Mouse (Mus musculus) A20 (cell line): ENCODE data around the gene Il11ra1.
"Not testable (repeated sequence)": the region's sequence is repeated elsewhere in the genome, so short reads cannot be mapped to it uniquely, and the experiment has no call there.

Experiments
- DNase-seq: peaks from one replicate; pipeline ENCODE4 v3.0.0-alpha.2; 2011; ENCODE audit warnings: low read depth, low spot score

The Il11ra1 gene

DNA sequence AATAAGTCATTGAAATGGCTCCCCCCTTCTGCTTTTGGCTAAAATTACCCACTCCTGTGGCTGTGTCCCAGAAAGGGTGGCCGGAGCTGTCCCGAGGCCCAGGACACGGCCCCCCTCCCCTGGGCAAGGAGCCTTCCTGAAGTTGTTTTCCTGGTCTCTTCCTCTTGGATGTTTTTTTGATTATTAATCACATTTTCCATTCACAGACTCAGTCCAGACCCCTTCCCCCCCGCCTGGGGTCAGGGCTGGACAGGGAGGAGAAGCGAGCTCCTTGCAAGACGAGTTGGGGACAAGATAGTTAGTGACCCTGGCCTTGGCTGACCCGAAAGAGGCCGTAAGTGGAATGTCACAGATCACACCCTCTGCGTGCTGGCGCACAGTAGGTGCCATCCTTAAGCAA is at the start of gene Il11ra1:
Il11ra1 (plus strand) TSS at position 207 of the 400 bp plus-strand sequence.
- not testable (repeated sequence) for DNase-seq

DNA sequence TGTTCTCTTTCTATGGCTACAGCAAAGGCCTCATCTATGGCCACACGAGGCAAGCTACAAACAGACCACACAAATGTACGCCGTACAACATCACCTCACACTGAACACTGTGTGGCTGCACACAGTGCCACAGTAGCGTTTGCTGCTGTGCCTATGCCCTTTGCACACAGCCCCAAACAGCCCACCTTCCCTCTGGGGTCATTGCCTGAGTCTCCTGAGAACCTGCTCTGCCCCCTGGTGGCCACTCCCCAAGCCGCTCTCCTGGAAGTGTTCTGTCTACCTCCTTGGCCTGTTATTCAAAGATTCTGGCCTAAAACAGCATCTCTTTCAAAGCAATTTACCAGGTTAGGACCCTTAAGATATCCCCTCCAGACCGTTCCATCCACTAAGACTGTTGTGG is 46.5 kb upstream of the Il11ra1 start:
- peak; percentile 71 for DNase-seq

DNA sequence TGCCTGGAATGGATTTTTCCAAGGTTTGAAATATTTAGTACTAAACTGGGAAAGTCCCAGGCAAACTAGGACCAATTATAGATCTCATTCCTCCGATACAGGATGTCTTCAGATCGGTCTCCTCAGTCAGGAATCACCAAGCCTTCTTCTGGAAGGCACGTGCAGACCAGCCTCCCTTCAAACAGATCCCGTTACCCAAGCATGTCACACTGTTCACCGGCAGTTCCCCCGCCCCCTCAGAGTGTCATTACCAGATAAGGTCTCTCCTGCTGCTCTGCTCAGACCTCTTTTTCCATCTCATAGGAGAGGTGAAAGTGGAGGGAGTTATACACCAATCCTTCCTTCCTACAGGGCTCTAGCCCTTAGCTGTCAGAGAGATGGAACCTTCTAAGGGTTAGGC is 46.1 kb upstream of the Il11ra1 start:
- DNase-seq, result no peak

DNA sequence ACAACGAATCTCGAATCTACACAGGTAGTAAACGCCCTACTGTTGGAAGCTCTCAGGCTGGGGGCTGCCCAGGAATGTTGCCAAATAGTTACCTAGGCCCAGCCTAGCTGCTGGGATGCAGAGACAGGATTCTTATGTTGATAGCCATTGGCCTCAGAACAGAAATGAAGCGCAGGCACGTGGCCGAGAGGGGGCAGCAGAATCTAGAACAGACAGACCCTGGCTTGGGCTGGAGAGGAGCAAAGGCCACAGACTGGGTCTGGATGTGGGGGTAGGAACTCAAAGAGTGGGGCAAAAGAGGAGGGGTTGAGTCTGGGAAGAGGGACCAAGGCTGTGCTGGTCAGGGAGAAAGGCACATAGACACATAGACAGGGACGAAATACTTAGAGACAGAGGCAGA is 45.6 kb upstream of the Il11ra1 start:
- peak; percentile 45 for DNase-seq

DNA sequence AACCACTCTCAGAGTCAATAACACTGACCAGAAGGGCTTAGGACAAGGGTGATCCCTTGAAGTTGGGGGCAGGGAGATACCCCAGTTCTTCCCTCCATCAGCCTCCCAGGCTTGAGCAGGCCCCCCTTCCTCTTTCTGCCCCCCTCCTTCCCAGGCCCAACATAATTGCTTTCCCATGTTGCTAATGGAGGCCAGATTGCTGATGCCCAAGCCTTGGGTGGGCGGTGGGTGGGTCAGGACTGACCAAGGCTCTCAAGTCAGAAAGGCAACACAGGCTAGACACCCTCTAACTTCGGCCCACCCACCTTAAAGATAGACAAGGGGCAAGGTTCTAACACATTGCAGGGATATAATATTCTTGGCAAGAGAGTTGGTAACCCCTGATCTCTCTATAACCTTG is 44.3 kb upstream of the Il11ra1 start:
- no peak for DNase-seq

DNA sequence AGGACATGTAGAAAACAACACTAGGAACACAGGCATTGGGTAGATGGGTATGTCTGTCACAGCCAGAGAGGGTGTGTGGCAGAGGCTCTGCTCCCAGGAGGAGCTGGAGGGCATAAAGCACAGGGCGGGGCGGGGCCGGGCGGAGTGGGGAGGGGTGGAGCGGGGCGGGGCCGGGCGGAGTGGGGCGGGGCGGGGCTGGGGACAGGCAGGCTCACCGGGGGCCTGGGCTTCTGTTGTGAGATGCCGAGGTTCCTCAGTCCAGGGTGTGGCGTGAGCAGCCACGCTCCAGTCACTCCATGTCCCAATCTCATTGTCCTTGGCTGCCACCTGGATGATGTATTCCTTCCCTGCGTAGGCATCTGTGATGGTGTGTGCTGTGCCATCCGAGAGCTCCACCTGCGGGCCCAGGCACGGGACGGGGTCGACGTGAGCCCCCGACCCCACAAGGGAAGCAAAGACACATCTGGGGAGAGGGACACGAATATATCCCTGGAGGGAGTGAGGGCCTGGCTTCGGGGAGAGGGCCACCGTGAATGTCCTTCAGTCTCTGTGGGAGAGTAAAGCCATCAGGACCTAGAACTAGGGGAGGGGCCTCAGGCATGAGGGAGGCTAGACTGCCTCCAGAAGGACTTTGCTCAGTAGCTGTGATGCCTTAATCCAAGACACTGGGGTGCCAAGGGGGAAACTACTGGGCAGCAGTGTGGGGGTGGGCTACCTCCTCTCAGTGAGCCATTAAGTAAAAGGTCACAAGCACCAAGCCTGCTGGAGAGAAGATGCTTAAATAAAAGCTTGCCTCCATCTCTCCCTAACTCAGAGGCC is 41.0 kb upstream of the Il11ra1 start:
- no peak for DNase-seq

DNA sequence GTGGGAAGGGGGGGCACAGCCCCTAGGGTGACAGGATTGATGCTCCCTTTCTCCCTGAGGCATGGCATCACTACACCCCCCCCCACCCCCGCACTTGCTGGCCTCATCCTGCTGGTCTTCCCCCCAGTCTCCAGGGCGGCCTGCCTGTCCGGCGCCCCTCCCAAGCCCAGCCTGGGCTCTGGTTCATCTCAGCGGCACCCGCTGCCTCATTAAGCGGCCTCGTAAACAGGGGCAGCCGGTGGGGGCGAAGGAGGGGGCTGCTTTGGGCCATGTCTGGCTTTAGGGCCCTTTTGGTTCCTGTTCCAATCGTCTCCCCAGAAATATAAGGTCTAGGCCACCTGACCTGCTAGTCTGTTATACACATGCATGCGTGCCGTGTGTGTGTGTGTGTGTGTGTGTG is 40.2 kb upstream of the Il11ra1 start:
- no peak for DNase-seq

DNA sequence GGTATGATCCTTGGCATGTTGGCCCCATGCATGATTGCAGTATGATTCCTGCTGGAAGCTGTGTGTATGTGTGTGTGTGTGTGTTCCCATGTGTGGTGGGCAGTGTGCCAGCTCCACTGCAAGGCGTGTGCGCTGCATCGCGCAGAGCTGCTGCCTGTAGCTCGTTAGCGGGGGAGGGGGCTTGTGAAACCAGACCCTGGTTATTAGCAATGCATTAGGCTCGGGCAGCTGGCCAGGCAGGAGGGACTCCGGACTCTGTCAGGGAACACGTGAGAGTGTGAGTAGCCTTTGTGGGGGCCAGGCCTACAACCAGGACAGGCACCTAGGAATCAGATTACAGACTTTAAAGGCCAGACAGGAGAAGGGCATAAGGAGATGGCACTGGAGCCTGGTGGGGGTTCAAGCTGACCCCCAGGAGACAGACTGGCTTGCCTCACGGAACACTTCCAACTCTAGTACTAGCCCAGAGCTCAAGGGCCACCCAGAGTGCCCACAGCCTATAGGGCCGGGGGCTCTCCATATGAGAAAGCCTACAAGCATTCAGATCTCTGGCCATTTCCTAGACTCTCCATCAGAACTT is 38.8 kb upstream of the Il11ra1 start:
- DNase-seq, result no peak

DNA sequence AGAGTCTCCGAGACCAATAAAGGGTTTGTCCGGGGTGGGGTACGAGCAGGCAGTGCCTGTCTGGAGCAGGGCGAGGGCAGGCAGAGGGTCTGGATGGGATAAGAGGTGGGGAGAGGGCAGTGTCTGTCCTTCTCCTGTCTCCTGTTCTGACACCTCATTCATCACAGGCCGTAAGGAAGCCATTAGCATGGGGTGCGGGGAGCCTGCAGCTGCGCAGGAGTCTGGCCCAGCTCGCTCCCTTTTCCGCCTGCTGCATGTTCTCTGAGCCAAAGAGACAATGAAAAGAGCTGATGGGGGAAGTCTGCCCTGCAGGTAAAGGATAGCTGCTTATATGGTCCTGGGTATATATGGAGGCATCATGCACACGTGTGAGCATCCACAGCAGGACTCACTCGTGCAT is 37.1 kb upstream of the Il11ra1 start:
- no peak for DNase-seq

DNA sequence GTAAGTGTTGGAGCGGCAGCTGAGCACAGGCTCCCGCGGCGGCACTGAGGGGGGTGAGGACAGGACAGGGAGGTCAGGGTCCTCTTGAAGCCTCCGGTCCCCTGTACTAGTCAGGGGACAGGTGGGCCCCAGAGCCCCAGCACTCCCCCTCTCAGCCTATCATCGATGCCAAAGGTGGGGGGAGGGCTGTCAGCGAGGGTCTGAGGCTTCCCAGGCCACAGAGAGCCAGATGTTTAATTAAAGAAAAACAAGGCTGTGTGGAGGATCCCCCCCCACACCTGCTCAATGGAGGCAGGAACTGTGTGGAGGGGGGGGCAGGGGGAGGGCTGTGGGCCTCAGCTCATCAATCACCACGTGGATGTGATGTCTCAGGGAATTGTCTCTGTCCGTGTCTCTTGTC is 36.2 kb upstream of the Il11ra1 start:
- no peak for DNase-seq

DNA sequence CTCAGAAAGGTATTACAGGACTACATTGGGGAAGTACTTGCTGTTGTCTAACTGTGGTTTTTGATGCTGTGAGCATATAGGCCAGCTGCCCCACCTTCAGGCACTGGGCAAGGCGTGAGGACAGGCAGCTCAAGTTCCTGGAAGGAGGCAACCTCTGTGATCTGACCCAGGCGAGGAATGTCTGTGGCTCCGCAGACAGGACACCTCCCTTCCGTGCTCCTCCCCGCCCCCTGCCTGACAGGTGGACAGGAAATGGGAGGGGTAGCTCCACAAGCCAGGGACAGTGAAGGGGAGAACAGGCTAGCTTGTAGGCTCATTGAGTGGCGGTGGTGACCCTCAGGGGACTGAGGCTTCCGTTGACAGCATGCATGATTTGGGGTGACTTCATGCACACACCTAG is 35.3 kb upstream of the Il11ra1 start:
- peak; percentile 12 for DNase-seq

DNA sequence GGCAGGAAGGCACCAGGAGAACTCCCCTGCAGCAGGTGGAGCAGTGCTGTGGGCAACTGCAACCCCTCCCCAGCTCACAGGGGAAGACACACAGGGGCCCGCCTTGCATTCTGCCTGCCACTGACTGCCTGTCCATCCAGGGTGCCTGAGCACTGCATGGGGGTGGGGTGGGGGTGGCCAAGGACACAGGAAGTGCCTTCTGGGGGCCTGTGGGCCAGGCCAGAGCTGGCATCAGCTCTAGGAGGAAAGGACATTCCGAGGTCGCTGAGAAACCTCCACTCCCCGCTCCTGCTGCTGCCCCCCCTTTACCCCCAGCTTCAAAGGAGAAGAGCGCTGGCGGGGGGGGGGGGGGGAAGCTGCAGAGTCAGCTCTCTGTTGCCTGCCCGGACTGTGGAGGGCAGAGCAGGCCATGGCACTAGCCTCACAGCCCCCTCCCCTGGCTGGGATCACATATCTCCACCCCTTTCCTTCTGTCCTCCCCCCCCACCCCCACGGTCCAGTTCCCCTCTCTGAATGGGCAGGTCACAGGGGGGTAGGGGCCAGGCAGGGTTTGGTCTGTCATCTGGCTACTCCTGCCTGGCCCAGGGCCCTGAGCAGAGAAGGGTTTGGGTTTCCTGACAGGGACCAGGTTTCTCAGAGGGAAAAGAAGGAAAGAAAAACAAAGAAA is 34.6 kb upstream of the Il11ra1 start:
- DNase-seq, result no peak

DNA sequence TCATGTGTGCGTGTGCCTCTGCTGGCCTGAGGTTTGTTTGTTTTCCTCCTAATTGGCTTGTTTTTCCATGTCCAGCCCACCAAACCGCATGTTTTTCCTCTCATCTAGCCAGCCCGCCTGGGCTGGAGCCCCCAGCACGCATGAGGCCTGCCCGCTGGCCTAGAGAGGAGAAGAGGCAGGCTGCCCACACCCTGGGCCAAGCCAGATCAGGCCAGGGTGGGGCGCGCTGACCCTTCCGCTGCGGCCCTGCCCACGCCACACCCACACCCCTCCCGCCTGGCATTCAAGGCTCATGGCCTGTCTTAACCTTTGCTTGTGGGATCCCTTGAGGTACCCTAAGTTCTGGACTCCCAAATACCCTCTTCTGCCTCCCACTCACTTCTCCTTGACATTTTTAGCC is 33.1 kb upstream of the Il11ra1 start:
- no peak for DNase-seq

DNA sequence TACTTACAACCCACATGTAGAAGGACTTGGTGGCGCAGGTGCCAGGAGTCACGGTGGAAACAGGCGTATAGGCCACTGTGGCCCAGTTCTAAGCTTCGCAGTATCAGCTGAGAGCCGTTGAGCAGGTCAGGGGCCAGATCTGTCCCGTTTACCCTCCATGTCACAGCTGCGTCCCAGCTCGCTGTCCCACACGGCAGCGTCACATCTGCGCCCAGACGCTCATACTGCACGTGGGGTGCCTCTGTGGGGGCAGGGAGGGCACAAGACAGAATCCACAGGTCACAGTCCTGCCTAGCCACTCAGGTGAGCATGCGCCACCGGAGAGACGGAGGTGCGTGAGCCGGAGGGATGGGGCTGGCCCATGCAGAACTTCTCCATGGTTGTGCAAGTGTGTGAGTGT is 29.0 kb upstream of the Il11ra1 start:
- DNase-seq, result no peak

DNA sequence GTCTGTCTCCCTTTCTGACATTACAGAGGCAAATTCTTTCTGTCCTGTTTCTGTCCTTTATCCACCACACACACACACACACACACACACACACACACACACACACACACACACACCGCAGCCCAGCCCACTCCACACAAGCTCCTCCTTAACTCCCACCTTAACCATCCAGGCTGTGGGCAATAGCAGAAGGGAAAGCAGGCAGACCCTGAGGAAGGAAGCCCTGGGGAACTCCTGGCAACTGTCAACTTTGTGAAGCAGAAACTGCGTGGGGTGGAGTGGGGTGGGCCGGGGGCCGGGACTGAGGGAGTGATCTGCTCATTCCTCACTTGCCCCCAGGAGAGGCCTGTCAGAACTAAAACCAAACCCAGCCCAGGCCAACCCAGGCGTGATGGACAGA is 28.3 kb upstream of the Il11ra1 start:
- no peak for DNase-seq

DNA sequence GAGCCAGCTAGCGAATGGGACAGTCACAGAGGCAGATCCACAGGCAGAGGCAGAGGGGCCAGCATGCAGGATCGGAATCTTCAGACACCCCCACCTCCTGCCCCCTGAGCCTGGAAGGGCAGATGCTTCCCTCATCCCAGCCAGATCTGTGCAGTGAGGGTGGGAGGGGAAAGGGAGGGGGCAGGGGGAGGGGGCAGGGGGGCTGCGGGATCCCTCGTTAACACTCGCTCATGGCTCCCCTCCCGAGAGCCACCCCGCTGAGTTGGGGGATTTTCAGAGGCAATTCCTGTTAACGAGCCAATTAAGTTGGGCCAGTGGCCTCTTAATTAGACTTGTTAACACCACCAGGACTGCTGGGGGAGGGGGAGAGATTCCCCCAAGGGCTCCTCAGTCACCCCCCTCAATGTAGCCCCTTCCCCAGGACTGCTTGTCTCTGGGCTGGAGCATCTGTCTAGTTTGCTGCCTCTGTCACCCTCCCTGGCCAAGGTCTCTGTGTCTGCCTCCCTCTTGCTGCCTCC is 27.8 kb upstream of the Il11ra1 start:
- no peak for DNase-seq

DNA sequence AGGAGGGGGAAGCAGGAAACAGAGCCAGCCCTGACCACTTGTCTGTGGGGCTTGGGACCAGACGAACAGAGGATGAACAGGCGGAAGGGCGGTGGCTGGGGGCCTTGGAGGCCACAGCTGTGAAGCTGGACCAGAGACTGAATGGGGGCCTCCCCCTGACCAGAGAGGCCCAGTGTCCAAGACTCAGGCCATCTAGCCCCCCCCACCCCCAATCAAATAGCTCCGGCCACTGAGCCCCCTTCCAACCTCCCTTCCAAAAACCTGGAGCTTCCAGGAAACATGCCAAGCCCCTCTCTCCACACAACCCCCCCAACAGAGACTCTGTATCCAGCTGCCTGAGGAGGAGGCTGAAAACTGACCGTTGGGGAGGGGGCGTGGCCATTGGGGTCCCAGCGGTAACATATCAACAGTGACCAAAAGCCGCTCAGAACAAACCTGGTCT is 27.2 kb upstream of the Il11ra1 start:
- no peak for DNase-seq

DNA sequence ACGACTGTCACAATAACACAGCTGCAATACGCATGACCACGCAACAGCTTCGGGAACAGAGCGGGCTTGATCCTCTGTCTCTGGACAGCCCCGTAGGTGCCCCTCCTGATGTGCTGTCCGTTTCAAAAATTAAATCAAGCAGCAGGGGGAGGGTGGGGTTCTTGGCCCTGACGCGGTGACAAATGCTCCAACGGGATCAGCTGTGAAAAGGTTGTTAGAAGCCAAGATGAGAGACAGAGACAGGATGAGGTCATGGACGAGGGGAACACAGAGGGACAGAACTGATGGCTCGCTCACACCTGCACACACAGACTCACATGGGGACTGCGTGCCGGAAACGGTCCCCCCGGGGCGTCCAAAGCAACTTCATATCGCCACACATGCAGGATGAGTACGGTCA is 26.6 kb upstream of the Il11ra1 start:
- no peak for DNase-seq

DNA sequence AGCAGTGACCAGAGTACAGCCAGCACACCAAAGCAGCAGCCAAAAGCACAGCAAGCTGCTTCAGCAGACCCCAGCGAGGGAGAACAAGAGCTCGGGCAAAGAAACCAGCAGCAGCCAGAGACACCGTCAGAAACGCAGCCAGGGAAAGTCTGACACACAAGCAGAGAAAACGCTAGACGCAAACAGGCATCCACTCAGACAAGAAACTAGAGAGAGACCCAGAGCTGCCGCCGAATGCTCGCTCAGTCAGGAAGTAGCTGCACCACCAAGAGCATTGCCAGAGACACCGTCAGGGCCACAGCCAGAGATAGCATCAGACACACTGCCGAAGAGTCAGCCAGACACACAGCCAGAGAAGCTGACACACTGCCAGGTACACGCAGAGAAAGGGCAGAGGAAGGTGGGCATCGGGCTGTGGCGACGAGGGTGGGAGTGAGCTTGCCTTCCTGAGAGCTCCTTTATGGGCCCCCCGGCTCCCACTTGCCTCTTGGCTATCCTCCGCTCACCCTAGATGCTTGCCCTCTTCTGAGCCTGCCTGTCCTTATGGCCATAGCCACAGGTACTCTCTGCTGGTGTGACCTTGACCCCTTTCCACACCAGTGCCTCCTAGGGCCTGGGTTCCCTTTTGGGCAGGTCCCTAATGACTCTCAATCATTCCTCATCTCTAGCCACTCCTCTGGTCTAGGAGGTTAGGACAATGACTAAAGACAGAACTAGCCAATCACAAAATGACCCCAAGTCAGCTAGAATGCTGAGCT is 23.4 kb upstream of the Il11ra1 start:
- DNase-seq, result no peak

DNA sequence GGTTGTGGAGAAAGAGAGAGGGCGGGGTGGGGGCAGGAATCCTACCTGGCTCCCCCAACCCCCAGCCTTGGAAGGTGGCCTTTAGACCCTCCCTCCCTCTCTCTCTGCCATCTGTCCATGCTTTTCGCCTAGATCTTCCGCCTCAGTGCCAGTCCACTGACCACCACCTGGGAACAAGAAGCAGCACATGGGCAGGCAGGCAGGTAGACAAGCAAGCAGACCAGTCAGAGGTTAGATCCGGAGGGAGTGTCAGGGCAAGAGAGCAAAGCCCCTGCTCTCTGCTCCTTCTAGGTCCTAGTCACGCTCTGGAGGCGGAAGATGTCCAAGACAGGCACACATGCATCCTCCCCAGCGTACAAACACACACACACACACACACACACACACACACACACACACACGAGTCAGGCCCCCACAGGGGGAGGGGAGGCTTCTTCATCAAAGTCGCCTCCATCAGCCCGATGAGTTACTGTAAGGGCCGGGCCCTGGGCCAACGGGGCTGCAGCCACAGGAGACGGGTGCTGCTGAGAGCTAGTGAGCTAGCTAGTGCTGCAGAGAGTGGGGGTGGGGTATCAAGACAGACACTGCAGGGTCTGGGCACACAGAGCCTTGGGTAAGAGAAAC is 22.7 kb upstream of the Il11ra1 start:
- no peak for DNase-seq

DNA sequence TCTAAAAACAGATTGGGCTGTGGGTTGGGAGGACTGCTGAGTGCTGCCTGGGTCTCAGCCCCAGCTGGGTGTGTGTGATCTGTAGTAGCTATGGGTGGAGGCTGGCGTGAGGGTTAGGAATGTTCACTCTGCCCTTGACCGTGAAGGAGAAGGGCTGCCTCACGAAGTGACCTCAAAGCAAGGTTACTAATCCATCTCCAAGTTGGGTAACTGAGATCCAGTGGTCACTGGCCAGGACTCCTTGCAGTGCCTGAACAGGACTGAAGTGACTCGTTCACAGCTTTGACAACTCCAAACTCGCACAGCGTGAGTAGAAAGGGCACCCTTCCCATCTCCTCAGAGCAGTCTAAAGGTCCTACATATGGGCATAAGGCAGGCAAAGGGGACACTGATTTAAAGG is 20.9 kb upstream of the Il11ra1 start:
- no peak for DNase-seq

DNA sequence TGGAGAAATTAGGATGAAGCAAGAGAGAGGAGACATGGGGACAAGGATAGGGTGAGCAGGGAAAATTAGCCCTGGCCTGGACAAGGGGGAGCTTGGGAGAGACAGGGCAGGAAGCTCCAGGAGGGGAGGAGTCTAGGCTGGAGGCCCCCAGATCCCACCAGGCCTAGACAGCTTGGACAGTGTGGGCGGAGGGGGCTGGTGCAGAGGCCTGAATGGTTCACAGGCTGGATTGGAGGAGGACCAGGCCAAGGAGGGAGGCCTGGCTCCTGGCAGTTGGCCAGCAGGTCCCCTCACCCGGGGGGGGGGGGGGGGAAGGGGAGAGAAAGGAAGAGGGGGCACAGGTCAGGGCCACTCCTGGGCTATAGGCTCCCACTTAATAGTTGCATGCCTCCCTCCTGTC is 20.5 kb upstream of the Il11ra1 start:
- DNase-seq, result no peak
